Mouse (Mus musculus) limb, embryonic 15.5 days (tissue): ENCODE measurements around the gene Rrm1. TPM values are rescaled to one million over a fixed set of nuclear protein-coding genes. Genes with fewer than 3 reads are reported as not detected.
"Not testable (repeated sequence)": the region's sequence is repeated elsewhere in the genome, so short reads cannot be mapped to it uniquely, and the experiment has no call there.

Source experiments
- ATAC-seq: fragments of 200-750 bp; cut with Nextera tagmentation; 2 replicates; pipeline ENCODE4 v1.8.0; 2017; ENCODE audit warnings: low read depth, moderate TSS enrichment; ENCODE audit not compliant: insufficient number of reproducible peaks, low FRiP score, low TSS enrichment
- H3K27ac ChIP-seq: fragments of 300-500 bp; sonication (generic); 2 replicates; pipeline ENCODE4 v1.5.1; 2015; ENCODE audit warnings: moderate library complexity, mild to moderate bottlenecking, inconsistent platforms
- H3K27me3 ChIP-seq: fragments of 300-500 bp; sonication (generic); 2 replicates; pipeline ENCODE4 v1.6.1; 2015; ENCODE audit warnings: inconsistent platforms
- H3K36me3 ChIP-seq: fragments of 300-500 bp; sonication (generic); 2 replicates; pipeline ENCODE4 v1.6.1; 2015; ENCODE audit warnings: inconsistent platforms
- H3K4me1 ChIP-seq: fragments of 300-500 bp; sonication (generic); 2 replicates; pipeline ENCODE4 v1.6.1; 2015; ENCODE audit warnings: inconsistent platforms
- H3K4me2 ChIP-seq: fragments of 300-500 bp; sonication (generic); 2 replicates; pipeline ENCODE4 v1.6.1; 2015; ENCODE audit warnings: mild to moderate bottlenecking, inconsistent platforms
- H3K4me3 ChIP-seq: fragments of 300-500 bp; sonication (generic); 2 replicates; pipeline ENCODE4 v1.5.1; 2015; ENCODE audit warnings: mild to moderate bottlenecking, inconsistent platforms
- H3K9ac ChIP-seq: fragments of 300-500 bp; sonication (generic); 2 replicates; pipeline ENCODE4 v1.6.1; 2015; ENCODE audit warnings: inconsistent platforms
- H3K9me3 ChIP-seq: fragments of 300-500 bp; sonication (generic); 2 replicates; pipeline ENCODE4 v1.6.1; 2016; ENCODE audit warnings: inconsistent platforms
- WGBS: fragments of 180-500 bp; shearing (Covaris S2); methylation state at CpG from one replicate; pipeline ENCODE4 v1.1.7; 2015; 5-methylcytosine and 5-hydroxymethylcytosine counted together
- polyA plus RNA-seq: library from polyadenylated mRNA; unstranded; fragments of >200 nt; fragmentation: Nextera tagmentation; extraction: Ambion mirVana; gene quantifications from 2 replicates; pipeline ENCODE4 v1.2.1, GENCODE M21; 2015

Rrm1 gene
- polyA plus RNA-seq, 1 experiment from 2014 or later = 120 TPM

- Histone ChIP-seq H3K4me3 (no peak overlapping the region), H3K27ac (no peak overlapping the region), H3K4me2 (no peak overlapping the region), H3K9ac (no peak overlapping the region), H3K27me3 (no peaks in the 10 kb centered on the region), H3K36me3 (no peaks in the 10 kb centered on the region), H3K4me1 (no peaks in the 10 kb centered on the region), H3K9me3 (no peaks in the 10 kb centered on the region)
- 50% methylated on average over 5 of the region's 5 CpGs for WGBS
- ATAC-seq = no peak
Measured at GRCm38 (mm10) chr7:102479368-102480078, 38.0 kb downstream of the Rrm1 start.

GRCm38 (mm10) chr7:102480821-102481220, 39.3 kb downstream of the Rrm1 start:
- Histone ChIP-seq H3K4me2 (no peak overlapping the region), H3K4me1 (no peaks in the 10 kb centered on the region), H3K27ac (no peak overlapping the region), H3K9ac (no peak overlapping the region), H3K4me3 (no peak overlapping the region), H3K27me3 (no peaks in the 10 kb centered on the region), H3K36me3 (no peaks in the 10 kb centered on the region), H3K9me3 (no peaks in the 10 kb centered on the region)
- WGBS = 86% methylated on average over 4 of the region's 4 CpGs
- ATAC-seq = no peak

GRCm38 (mm10) chr7:102481579-102481978, 40.1 kb downstream of the Rrm1 start, which contains the start of gene Olfr543:
Gene Olfr543, minus strand, starts transcription at chr7:102481679.
- 90% methylated on average over 4 of the region's 4 CpGs for WGBS
- no peaks in the 10 kb centered on the region for H3K27me3 ChIP-seq
- H3K9me3 ChIP-seq = no peaks in the 10 kb centered on the region
- H3K36me3 ChIP-seq = no peaks in the 10 kb centered on the region
- no peak for ATAC-seq
- no peak within 1 kb of the TSS for H3K9ac ChIP-seq
- no peak within 1 kb of the TSS for H3K4me3 ChIP-seq
- no peak within 1 kb of the TSS for H3K4me2 ChIP-seq
- H3K4me1 ChIP-seq = no peaks in the 10 kb centered on the region
- no peak within 1 kb of the TSS for H3K27ac ChIP-seq

- Histone ChIP-seq H3K4me2 (no peak overlapping the region), H3K9ac (no peak overlapping the region), H3K27me3 (no peaks in the 10 kb centered on the region), H3K9me3 (no peaks in the 10 kb centered on the region), H3K27ac (no peak overlapping the region), H3K36me3 (no peaks in the 10 kb centered on the region), H3K4me1 (no peaks in the 10 kb centered on the region), H3K4me3 (no peak overlapping the region)
- ATAC-seq = no peak
- 91% methylated on average over 2 of the region's 2 CpGs for WGBS
Measured at GRCm38 (mm10) chr7:102483665-102484064, 42.2 kb downstream of the Rrm1 start.

- not testable (repeated sequence) for H3K4me1 ChIP-seq
- WGBS = 64% methylated on average over 8 of the region's 8 CpGs
Measured at GRCm38 (mm10) chr7:102484766-102485165, 43.3 kb downstream of the Rrm1 start.

GRCm38 (mm10) chr7:102486105-102486504, 44.6 kb downstream of the Rrm1 start:
- Histone ChIP-seq H3K27ac (no peak overlapping the region), H3K4me3 (no peak overlapping the region), H3K9me3 (no peaks in the 10 kb centered on the region), H3K9ac (no peak overlapping the region), H3K4me2 (no peak overlapping the region), H3K36me3 (no peaks in the 10 kb centered on the region), H3K27me3 (no peaks in the 10 kb centered on the region), H3K4me1 (no peaks in the 10 kb centered on the region)
- 55% methylated on average over 1 of the region's 1 CpGs for WGBS
- no peak for ATAC-seq

More at GRCm38 (mm10) chr7:102484766-102485165, 43.3 kb downstream of the Rrm1 start:
- not testable (repeated sequence) for H3K36me3 ChIP-seq, H3K9ac ChIP-seq, H3K4me2 ChIP-seq, H3K27me3 ChIP-seq, H3K9me3 ChIP-seq, H3K4me3 ChIP-seq, ATAC-seq, H3K27ac ChIP-seq

GRCm38 (mm10) chr7:102488161-102488560, 46.7 kb downstream of the Rrm1 start, which contains the start of gene Olfr544:
Gene Olfr544, minus strand, starts transcription at chr7:102488313.
- Histone ChIP-seq H3K27ac (no peak within 1 kb of the TSS), H3K4me2 (no peak within 1 kb of the TSS), H3K9me3 (no peaks in the 10 kb centered on the region), H3K9ac (no peak within 1 kb of the TSS), H3K27me3 (no peaks in the 10 kb centered on the region), H3K4me3 (no peak within 1 kb of the TSS), H3K4me1 (no peaks in the 10 kb centered on the region), H3K36me3 (no peaks in the 10 kb centered on the region)
- ATAC-seq = no peak
- 44% methylated on average over 1 of the region's 1 CpGs for WGBS

- H3K36me3 ChIP-seq, H3K4me2 ChIP-seq, H3K4me1 ChIP-seq, H3K27me3 ChIP-seq, H3K4me3 ChIP-seq, H3K9ac ChIP-seq, H3K9me3 ChIP-seq, H3K27ac ChIP-seq, ATAC-seq: not testable (repeated sequence)
- 52% methylated on average over 7 of the region's 7 CpGs for WGBS
Measured at GRCm38 (mm10) chr7:102494416-102494815, 52.9 kb downstream of the Rrm1 start.

GRCm38 (mm10) chr7:102499473-102499872, 58.0 kb downstream of the Rrm1 start, which contains the start of gene Olfr545:
Gene Olfr545, minus strand, starts transcription at chr7:102499573.
- Histone ChIP-seq H3K4me3 (no peak within 1 kb of the TSS), H3K27ac (no peak within 1 kb of the TSS), H3K9me3 (no peaks in the 10 kb centered on the region), H3K4me1 (no peaks in the 10 kb centered on the region), H3K36me3 (no peaks in the 10 kb centered on the region), H3K9ac (no peak within 1 kb of the TSS), H3K4me2 (no peak within 1 kb of the TSS), H3K27me3 (no peaks in the 10 kb centered on the region)
- 69% methylated on average over 3 of the region's 3 CpGs for WGBS
- no peak for ATAC-seq

GRCm38 (mm10) chr7:102501986-102502385, 60.5 kb downstream of the Rrm1 start:
- Histone ChIP-seq H3K36me3 (no peaks in the 10 kb centered on the region), H3K27ac (no peak overlapping the region), H3K9me3 (no peaks in the 10 kb centered on the region), H3K27me3 (no peaks in the 10 kb centered on the region), H3K4me1 (no peaks in the 10 kb centered on the region), H3K9ac (no peak overlapping the region), H3K4me2 (no peak overlapping the region), H3K4me3 (no peak overlapping the region)
- no peak for ATAC-seq
- 49% methylated on average over 5 of the region's 5 CpGs for WGBS

- Histone ChIP-seq H3K27me3 (peaks cover 7% of the 10 kb centered on the region; the same call in 1 of the 2 replicates), H3K4me3 (no peak overlapping the region), H3K9ac (no peak overlapping the region), H3K9me3 (no peaks in the 10 kb centered on the region), H3K27ac (no peak overlapping the region), H3K4me1 (no peaks in the 10 kb centered on the region), H3K36me3 (no peaks in the 10 kb centered on the region), H3K4me2 (no peak overlapping the region)
- ATAC-seq = no peak
- 47% methylated on average over 3 of the region's 3 CpGs for WGBS
Measured at GRCm38 (mm10) chr7:102506848-102507247, 65.4 kb downstream of the Rrm1 start.

GRCm38 (mm10) chr7:102508066-102508465, 66.6 kb downstream of the Rrm1 start:
- H3K27ac ChIP-seq = no peak overlapping the region
- peaks cover 13% of the 10 kb centered on the region; the same call in 1 of the 2 replicates for H3K27me3 ChIP-seq
- WGBS = 89% methylated on average over 9 of the region's 9 CpGs
- H3K36me3 ChIP-seq = no peaks in the 10 kb centered on the region
- peaks cover 3% of the 10 kb centered on the region; the same call in 1 of the 2 replicates for H3K4me1 ChIP-seq
- no peak overlapping the region for H3K4me3 ChIP-seq
- H3K9me3 ChIP-seq = no peaks in the 10 kb centered on the region
- ATAC-seq = no peak
- H3K9ac ChIP-seq = no peak overlapping the region
- no peak overlapping the region for H3K4me2 ChIP-seq
